Mouse (Mus musculus) urinary bladder, adult 2 months (tissue): ENCODE results near the gene Nf1. TPM values are rescaled to one million over a fixed set of nuclear protein-coding genes. Genes with fewer than 3 reads are reported as not detected.

Experiments
- DNase-seq: peaks from one replicate; pipeline ENCODE4 v3.0.0; 2022; ENCODE audit warnings: low spot score
- polyA plus RNA-seq: library from polyadenylated mRNA; depleted of rRNA; stranded (reverse); fragments of >200 nt; gene quantifications from 2 replicates; pipeline ENCODE4 v1.2.3, GENCODE M21; 2012

Gene Nf1
- polyA plus RNA-seq, 1 experiment, result 16.8 TPM

DNA sequence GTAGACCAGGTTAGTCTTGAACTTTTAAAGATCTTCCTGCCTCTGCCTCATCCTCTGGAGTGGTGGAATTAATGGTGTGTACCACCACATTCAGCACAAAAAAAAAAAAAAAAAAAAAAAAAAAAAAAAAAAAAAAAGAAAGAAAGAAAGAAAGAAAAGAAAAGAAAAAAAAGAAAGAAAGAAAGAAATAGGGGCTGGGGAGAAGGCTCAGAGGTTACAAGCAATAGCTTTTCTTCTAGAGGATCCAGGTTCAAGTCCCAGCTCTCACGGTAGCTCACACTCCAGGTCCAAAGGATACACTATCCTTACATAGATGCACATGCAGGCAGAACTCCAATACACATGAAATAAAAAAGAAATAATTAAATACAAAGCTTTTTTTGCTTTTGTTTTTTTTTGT is 9.9 kb upstream of the Nf1 start:
- DNase-seq, result no peak

DNA sequence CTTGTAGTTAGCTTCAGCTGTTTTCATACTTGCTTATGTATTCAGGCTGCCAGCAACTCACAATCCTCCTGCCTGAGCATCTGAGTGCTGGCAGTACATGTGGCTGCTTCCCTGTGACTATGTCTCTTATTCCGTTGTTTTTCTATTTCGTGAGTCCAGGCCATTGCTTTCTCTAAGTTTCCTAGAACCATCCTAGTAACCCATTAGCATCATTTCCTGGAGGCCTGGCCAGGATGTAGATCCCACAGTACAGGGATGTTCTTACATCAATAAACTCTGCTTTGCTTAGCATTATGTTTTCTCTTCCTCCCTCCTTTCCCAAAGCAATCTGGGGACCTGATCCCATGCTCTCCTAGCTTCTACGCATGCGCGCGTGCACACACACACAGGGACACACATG is 4.4 kb upstream of the Nf1 start:
- no peak for DNase-seq

DNA sequence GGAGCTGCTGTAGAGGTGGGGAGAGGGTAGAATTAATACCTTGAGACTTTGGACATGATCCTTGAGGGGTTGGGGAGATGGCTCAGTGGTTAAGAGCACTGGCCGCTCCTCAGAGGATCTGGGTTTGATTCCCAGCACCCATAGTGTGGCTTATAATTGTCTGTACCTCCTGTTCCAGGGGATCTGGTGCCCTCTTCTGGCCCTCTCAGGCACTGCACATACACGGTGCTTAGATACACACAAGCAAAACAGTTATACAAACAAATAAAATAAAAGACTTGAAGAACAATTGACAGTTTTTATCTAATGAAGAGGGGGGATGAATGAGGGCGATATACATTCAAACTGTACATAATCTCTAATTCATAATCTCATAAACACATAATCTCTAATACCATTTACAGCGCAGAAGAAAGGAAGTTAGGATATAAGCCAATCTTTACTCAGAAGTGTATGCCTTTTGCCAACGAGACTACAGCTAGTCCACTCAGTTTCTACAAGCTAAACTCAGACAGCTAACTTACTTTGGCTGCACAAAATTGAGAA is 2.7 kb upstream of the Nf1 start:
- no peak for DNase-seq

DNA sequence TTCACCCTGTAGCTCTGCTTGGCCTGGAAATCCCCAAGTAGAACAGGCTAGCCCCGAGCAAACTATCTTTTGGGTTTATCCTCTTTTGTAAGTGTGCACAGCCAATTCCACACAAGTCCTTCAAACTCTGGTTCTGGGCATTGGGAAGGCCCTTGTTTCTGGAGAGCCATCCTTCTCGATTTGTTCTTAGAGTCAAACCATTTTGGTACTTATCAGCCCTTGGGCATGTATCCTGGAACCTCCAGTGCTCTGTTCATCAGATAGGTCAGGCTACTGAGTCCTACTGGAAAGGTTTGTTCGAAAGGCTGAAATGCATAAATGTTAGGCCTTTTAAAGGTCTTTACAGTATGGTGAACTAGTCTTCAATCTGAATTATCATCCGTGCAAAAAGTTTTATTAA is 872 bp upstream of the Nf1 start:
- DNase-seq, result no peak

DNA sequence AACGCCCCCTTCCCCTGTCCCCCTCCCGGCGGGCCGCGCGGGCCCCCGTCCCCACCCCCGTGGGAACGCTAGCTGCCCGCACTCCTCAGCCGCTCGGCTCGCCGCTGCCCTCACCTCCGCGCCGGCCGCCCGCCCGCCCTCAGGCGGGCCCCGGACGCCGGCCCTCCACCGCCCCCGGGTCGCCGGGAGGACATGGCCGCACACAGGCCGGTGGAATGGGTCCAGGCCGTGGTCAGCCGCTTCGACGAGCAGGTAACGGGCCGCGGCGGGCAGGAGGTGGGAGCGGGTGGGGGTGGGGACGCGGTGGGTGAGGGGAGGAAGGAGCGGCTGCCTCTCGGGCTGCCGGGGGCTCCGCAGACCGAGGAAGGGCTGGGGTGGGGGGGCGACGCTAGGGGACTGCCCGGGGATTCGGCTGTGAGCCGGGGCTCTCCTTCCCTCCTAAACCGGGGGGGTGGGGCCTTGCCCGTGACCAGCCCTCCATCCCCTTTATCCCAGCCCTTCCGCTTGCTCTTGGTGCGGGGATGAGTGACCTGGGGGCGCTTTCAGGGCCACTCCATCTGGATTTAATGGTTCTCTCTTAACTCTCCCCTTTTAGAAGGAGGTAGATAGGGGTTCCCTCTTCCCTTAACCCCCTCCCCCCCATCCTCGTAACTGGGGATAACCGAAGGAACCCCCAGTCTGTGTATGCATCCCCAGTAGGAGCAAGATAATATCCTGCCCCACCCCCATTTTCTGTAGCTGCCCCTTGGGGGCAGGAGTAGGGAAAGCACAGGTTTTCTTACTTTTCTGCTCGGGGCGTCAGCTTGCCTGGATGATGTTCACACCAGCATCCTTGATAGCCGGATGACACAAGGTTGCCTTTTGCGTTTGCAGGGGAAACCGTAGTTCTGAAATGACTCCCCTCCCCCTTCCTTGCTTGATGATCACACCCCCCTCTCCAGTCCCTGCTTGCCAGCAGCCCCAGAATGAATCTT is 602 bp downstream of the Nf1 start:
- no peak for DNase-seq

DNA sequence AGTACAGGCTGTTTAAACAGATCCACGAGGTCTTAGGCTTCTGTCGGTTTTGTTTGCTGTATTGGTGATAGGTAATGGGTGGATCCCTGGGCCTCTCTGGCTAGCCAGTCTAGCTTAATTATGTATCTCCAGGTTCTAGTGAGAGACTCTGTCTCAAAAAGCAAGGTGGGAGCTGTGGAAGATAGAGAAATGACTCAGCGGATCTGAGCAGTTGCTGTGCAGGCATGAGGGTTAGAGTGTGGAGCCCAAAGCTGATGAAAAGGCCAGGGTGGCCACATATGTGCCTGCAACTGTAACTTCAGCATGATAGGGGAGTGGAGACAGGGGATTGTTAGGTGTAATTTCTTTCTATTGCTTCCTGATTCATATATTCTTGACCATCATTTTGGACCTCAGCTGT is 17.5 kb downstream of the Nf1 start:
- DNase-seq, result no peak

DNA sequence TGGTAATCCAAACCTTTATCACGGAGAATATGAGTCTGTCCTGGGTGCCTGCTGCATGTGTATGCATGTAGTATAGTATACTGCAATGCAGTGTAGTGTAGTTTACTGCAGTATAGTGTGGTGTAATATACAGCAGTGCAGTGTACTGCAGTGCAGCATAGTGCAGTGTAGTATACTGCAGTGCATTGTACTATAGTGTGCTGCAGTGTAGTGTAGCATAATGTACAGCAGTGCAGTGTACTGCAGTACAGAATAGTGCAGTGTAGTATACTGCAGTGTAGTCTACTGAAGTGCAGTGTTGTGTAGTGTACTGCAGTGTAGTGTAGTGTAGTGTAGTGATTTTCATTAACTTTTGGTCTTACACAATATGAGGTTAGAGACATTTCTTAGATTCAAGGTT is 17.9 kb downstream of the Nf1 start:
- DNase-seq, result no peak

DNA sequence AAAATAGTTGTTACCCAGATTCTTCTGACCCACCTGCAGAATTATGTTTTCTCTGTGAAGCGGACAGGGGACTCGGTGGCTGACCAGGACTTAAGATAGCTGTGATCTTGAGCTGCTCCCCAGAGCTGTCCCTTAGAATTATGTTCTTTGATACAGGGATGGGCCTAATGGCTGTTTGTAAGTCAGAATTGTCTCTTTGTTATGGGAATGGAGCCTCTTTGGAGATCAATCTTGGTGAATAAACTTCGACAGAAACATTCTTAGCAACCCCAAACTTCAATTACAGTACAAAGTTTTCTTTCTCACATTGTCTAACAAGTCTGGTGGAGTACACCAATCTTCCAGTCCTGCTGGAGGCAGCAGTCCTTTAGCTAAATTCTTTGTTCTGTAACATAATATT is 25.5 kb downstream of the Nf1 start:
- DNase-seq, result no peak

DNA sequence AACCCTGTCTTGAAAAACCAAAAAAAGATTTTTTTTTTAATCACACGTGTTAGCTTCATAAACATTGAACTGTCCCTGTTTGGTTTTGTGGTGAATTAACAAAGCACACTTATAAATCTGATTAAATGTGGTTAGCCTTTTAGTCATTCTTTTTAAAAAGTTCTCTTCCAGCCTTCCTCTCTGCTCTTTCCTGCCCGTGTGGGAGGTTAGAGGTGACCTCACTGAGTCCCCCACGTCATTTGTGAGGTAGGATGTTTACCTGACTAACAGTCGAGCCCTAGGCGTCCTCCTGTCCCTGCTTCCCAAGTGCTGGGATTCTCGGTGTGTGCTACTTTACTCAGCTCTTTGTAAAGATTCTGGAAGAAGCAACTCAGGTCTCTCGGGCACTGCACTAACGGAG is 26.8 kb downstream of the Nf1 start:
- no peak for DNase-seq

DNA sequence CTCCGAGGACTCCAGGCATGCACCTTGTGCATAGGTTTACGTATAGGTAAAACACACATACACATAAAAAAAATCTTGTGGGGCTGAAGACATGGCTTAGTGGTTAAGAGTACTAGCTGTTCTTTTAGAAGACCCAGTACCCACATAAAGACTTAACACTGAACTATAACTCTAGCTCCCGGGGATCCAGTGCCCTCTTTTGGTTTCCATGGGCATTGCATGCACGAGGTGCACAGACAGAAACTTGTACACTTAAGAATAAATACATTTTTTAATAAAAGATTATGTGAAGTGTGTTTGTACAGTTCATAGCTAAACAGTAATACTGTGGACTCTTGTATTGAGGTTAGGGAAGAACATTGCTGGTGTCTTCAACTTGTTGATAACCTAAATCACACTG is 33.5 kb downstream of the Nf1 start:
- no peak for DNase-seq

DNA sequence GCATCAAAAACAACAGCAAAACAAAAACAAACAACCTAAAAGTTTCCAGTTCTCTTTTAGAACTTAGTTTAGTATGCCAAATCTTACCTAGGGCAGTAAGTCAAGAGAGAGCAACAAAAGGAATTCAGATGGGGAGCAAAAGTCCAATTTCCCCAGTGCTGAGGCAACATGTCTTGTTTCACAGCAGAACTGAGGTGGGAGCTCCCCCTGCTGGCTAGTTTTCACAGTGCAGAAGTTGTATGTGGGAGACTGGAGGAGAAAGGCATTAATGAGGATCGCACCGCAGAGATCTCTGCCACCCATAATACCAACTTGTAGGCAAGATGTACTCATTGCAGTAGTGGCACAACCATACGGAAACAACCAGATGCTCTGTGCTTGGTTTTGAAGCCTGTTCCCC is 58.8 kb downstream of the Nf1 start:
- DNase-seq, result peak; percentile 62

DNA sequence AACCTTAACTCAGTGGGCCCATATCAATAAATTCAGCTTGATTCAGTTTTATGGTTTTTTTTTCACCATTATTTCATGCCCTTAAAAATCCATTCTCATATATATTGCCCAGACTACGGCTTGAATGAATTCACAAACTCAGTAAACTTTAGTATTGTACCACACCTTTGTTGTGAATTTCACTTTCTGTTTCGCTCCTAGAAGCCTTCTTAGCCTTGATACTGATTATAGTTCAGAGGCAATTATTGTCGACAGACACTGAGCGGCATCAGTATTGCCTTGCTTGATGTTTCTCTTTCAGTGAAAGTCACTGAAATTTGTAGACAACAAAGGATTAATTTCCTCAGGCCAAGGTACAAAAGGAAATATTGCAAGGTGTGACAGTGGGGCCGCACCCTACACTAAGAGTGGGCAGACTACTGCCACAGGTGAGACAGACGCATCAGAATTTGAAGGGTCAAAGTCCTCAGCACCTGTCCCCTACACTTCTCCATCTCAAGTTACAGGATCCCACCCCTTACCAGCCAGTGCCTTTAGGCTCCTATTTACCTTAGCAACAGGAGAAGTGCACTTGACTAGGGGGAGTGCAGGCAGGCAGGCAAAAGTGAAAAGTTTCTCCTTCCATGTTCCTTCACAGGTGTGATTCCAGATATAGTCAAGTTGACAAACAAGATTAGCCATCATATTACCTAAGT is 64.3 kb downstream of the Nf1 start:
- DNase-seq, result no peak

DNA sequence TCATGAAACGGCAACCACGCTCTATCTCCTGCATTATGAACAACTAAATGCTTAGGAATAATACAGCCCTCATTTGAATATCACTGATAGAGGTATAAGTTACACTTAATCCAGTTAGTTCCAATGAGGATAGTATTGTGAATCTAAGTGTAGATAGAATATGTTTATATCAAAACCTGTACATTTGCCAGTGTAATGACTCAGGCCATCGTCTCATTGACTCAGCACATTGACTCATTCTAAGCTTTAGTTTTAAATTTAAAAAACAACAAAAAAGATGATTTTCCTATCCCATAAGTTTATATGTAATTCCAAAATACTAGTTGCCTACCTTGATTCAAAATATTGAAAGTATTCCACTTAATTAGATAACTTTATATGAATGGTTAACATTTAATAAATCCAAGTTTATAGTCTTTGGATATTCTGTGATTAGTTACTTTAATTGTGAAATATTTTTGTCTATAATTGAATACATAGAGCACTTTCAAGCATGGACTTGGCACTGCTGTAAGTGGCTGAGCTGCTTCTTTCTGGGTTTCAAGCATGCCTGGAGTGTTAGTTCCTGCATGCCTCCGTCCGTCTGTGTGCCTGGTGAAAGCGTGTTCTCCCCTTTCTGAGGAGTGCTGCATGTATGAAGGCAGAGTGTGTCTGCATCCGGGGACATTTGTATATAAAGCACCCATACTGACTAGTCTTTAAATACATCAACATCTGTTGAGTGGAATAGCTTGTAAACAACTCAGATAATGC is 74.4 kb downstream of the Nf1 start:
- DNase-seq, result no peak

DNA sequence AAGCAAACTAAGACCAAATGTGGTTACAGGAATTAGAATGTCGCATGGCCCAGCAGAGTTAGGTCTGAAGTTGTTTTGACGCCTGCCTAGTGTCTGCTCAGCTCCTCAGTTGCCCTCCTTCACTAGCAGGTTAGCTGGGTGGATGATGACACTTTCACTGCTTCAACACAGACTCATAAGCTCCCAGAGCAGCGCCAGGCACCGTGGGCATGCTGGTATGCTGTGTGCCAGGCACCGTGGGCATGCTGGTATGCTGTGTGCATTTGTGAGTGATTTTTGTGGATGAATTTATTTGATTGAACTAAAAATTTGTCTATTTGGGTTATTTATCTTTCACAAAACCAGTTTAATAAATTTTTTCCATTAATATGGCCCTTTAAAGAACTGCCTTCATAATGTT is 83.0 kb downstream of the Nf1 start:
- no peak for DNase-seq

DNA sequence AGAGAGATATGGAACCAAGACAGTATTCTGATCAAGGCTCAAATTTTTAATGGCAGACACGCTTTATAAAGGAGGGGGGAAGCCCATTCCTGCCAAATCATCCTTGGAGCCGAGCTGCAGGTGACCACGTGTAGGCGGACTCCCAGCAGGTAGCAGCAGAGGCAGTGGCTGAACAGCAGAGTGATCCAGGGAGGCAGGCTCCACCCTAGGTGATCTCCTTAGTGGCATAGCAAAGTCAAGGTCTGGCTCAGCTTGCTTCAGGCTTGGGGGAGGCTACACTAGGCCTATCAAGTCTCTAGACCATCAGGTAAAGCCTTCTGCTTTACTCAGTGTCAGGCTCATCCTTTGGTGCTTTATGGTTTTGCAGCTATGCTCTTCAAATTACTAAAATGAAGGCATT is 87.1 kb downstream of the Nf1 start:
- no peak for DNase-seq

DNA sequence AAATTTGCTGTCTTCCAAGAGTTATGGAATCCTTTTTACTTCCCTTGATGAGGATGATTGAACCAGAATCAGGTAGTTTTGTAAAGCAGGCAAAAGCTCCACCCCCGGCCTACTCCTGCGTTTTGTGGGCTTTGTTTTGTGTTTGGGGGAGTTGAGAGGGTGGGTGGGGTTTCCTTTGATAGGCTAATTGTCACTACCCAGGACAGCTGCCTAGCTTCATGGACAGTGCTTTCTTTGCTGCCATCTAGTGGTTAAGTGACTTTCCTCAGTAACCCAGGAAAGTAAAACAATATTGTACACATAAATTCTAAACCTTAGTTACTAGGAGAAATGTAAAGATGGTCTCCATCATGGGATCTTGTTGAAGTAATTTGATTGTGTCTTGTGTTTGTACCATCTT is 88.1 kb downstream of the Nf1 start:
- DNase-seq, result no peak

DNA sequence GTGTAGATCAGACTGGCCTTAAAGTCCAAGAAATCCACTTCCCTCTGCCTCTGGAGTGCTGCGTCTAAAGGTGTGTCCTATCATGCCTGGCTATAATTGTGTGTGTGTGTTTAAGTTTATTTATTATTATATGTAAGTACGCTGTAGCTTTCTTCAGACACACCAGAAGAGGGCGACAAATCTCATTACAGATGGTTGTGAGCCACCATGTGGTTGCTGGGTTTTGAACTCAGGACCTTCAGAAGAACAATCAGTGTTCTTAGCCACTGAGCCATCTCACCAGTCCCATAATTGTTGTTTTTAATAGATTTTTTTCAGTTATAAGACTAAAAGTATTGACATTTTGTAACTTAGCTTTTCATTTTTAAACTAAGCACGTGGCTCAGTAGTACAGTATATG is 95.8 kb downstream of the Nf1 start:
- no peak for DNase-seq

DNA sequence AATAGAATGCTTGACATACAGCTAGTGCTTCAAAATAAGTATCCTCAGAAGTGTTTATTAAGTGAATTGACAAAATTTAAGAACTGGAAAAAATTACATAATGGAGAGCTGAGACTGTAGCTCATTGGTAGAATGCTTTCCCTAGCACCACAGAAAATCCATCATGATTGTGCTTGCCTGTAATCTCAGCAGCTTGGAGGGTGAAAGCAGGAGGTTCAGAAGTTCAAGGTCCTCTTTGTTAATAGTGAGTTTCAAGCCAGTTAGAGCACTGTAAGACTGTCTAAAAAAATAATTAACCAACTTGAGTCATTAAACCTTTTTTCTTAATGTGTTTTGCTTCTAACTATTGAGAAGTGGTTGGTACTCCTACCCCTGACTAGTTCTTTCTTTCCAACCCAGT is 108.9 kb downstream of the Nf1 start:
- DNase-seq, result no peak

DNA sequence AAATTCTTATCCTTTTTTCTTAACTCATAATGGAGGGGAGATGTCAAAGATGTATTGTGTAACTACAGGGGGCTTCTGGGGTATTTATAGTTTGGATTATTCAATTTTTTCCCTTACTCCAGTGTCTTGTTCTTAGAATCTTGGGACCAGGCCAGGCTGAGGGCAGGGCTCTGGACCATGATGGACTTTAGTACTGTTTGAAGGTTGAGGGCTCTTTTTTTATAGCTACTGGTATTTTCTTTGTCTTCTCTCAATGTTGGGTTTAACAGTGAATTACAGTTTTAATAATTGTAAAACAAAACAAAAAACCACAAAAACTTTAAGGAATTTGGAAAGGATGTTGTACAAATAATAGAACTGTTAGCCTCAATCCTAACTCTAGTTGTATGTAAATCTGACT is 113.5 kb downstream of the Nf1 start:
- DNase-seq, result no peak

DNA sequence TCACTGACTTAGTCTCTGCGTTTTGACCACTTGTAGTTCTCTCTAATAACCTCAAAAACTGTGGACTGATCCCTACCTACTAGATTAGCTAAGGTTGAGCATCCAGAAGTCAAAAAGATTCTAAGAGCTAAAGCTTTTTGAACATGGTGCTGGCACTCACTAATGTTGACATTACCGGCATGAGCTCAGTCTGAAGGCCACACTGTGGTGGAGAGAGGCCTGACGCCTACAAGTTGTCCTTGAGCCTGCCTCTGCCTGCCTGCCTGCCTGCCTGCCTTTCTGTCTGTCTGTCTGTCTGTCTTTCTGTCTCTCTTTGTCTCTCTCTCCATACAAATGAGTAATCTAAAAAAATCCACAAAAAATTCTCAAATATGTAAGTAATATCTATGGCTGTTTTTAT is 118.4 kb downstream of the Nf1 start:
- no peak for DNase-seq

DNA sequence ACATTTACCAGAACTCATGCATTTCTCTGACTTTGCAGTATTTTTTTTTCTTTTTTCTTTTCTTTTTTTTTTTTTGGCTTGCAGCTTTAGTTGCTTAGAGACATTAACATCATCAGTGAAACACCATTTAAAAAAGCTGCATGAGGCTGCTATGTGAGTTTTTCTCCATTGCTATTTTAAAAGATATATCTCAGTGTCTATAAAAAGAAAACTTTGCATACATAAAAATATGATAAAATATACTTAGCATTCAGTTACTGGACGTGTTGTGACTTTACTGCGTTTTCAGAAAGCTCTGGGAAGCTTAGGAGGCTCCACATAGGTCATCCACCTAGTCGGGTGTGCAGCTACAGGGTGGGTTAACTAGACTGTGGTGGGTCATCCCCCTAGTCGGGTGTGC is 120.4 kb downstream of the Nf1 start:
- no peak for DNase-seq

DNA sequence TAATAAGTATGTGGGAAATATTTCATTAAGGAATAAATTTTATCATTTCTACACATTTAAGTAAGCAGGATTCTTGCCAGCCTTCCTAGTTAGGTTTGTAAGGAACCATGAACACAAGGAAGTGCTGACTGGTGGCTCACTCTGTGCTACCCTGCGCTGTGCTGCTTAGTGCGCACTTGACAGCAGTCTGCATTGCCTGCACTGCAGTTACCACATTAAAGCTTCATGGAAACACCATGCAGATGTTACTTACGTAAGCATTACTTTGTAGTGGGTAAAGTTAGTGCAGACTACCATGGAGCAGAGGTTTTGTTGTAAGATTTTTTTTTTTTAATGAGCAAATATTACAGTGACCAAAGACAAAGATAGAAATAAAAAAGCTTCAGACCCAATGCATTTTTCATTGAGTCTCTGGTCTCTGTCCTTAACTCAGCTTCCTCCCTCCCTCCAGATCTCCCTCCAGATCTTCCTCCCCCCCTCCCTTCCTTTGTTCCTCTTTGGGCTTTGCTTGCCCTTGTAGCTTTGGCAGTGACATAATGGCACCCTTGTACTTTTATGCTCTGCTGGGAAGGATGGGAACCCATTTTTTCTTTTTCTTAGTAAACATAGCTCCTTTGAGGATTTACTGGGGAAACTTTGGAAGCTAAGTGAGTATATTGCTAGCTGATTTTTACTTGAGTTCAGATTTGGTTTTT is 121.4 kb downstream of the Nf1 start:
- DNase-seq, result no peak
